ENCODE assay signal across 25 mouse cellular contexts in the genomic region with DNA sequence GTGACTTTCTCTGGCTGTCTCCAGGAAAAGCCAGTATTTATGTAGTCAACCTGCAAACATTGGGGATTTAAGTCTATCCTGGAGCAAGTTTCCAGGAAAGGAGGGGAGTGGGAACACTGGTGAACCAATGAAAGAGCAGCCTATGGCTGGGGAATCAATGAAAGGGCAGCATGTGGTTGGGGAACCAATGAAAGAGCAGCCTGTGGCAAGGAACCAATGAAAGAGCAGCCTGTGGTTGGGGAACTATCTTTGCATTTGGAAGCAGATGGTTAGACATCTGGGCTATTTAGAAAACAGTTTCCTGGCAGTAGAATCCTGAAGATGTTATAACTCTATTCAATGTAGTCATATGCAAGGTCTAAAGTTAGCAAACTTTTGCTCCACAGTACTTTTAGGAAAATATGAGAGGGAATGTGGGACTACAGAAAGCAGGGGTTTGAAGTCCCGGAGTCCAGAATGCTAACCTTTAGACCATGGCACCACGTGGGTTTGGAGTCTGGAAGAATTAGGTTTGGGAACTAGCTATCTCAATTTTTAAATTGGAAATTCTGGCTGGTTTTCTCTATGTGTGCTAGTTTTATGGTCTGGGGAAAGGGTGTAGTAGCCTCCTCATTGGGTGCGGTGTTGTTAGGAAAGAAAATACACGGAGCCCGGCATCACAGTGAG. TPM values are rescaled to one million over a fixed set of nuclear protein-coding genes. Genes with fewer than 3 reads are reported as not detected.
DNase-seq lines count a peak whose midpoint lies in the region; ATAC-seq and TF ChIP-seq lines count a peak whose summit lies in the region.
"Had no signal": no experiment of that assay in that cellular context is flagged by ENCODE, and none has a peak within 500 bp of the region (broad histone marks: within the 10 kb centered on the region; RNA-seq: fewer than 3 reads in every experiment).

No protein-coding gene starts in this region.

- H3K27me3 ChIP-seq in embryonic facial prominence, embryonic 10.5 days (replicated peaks; ENCODE audit: low read depth, poor library complexity, severe bottlenecking) = no peaks in the 10 kb centered on the region
- H3K27me3 ChIP-seq: hindbrain, embryonic 12.5 days; liver, embryonic 13.5 days; midbrain, embryonic 13.5 days had no signal

- H3K27ac ChIP-seq in layer of hippocampus, adult 2 months = peak overlapping the region; percentile 50; the same call in 1 of the 2 replicates
- H3K27ac ChIP-seq in embryonic facial prominence, embryonic 10.5 days (replicated peaks) = no peak overlapping the region
- H3K27ac ChIP-seq: heart, adult 2 months; hindbrain, embryonic 12.5 days; liver, embryonic 13.5 days; midbrain, embryonic 13.5 days; stomach, postnatal 0 days had no signal

- no peak for TF ChIP-seq CTCF in layer of hippocampus, adult 2 months (conservative IDR thresholded peaks at IDR 0.05)

- no peaks in the 10 kb centered on the region for H3K9me3 ChIP-seq in embryonic facial prominence, embryonic 10.5 days
- H3K9me3 ChIP-seq: hindbrain, embryonic 12.5 days; liver, embryonic 13.5 days; megakaryocyte, embryonic 14.5 days; midbrain, embryonic 13.5 days had no signal

- 92% methylated on average over 5 of the region's 5 CpGs for WGBS in embryonic facial prominence, embryonic 10.5 days

- DNase-seq in frontal cortex, postnatal 25 days (ENCODE audit: low spot score in 2 of 2) = no peak
- peak; percentile 47 to 55 for DNase-seq in layer of hippocampus, adult 2 months (ENCODE audit: low spot score in 2 of 2)
- DNase-seq in layer of hippocampus, postnatal 36 days = no peak
- DNase-seq in right cerebral cortex, adult 18-20 months = peak; percentile 56
- no peak for DNase-seq in right cerebral cortex, postnatal 4 days
- no peak for DNase-seq in embryonic facial prominence, embryonic 10.5 days (ENCODE audit: low spot score)
- DNase-seq: adrenal gland, postnatal 25 days; cerebellum, adult 2 months; cerebellum, postnatal 36 days; embryo, embryonic 11 days; gastrocnemius, postnatal 25 days; heart, adult 2 months; kidney, postnatal 14 days; liver, embryonic 13.5 days; lung, adult 2 months; lung, postnatal 14 days had no signal

- H3K4me1 ChIP-seq in embryonic facial prominence, embryonic 10.5 days = peaks cover 44% of the 10 kb centered on the region

- ATAC-seq in frontal cortex, adult (ENCODE audit: low TSS enrichment) = peak; percentile 66
- ATAC-seq in megakaryocyte, adult 5-6 weeks (ENCODE audit: poor library complexity, severe bottlenecking) = no peak
- ATAC-seq: forebrain, embryonic 16.5 days; intestine, postnatal 0 days; midbrain, embryonic 13.5 days had no signal

- H3K36me3 ChIP-seq in embryonic facial prominence, embryonic 10.5 days (replicated peaks) = no peaks in the 10 kb centered on the region
- H3K36me3 ChIP-seq: hindbrain, embryonic 12.5 days; liver, embryonic 13.5 days had no signal

- H3K4me3 ChIP-seq in layer of hippocampus, adult 2 months = no peak overlapping the region
- no peak overlapping the region for H3K4me3 ChIP-seq in embryonic facial prominence, embryonic 10.5 days
- H3K4me3 ChIP-seq: heart, adult 2 months; hindbrain, embryonic 12.5 days; liver, embryonic 13.5 days; megakaryocyte, embryonic 14.5 days; midbrain, embryonic 13.5 days had no signal

RNA-seq across cellular contexts. Expression of a gene that starts 16.6 kb away (rescaled TPM):
- total RNA-seq in layer of hippocampus, adult 2 months (2021) = 100 to 1,000 TPM; 142 to 158 TPM
- total RNA-seq in layer of hippocampus, postnatal 36 days (2021) = 100 to 1,000 TPM; 140 to 147 TPM
- total RNA-seq in megakaryocyte, adult 5-6 weeks (2015) = not detected in 2 replicates
- total RNA-seq in megakaryocyte, adult 5-6 weeks (2017) = not detected in 2 replicates
- polyA plus RNA-seq in embryonic facial prominence, embryonic 10.5 days (2016; fragmentation: Nextera tagmentation; extraction: Ambion mirVana) = 18.9 and 21.6 TPM in 2 replicates
- total RNA-seq: monocyte, adult 5-6 weeks had no signal

Comparison
In these comparisons a context has a peak if more than half of its experiments do, and no peak if none do; other contexts are left out.
1. DNase-seq: peak in layer of hippocampus, adult 2 months (2 of 2) and right cerebral cortex, adult 18-20 months (single experiment); none in frontal cortex, postnatal 25 days (0 of 2), layer of hippocampus, postnatal 36 days (0 of 2), right cerebral cortex, postnatal 4 days (single experiment) and embryonic facial prominence, embryonic 10.5 days (single experiment).
2. RNA of a gene that starts 16.6 kb away (total RNA-seq): 142 to 158 TPM in layer of hippocampus, adult 2 months and 140 to 147 TPM in layer of hippocampus, postnatal 36 days; not detected in megakaryocyte, adult 5-6 weeks; every median in the first group is over 100 times any median in the second.